Mouse (Mus musculus) gastrocnemius, adult 18-20 months (tissue): Measurements from ENCODE around the gene Ifna9. TPM values are rescaled to one million over a fixed set of nuclear protein-coding genes. Genes with fewer than 3 reads are reported as not detected.
"Not testable (repeated sequence)": the region's sequence is repeated elsewhere in the genome, so short reads cannot be mapped to it uniquely, and the experiment has no call there.

Source experiments
- DNase-seq: peaks from one replicate; pipeline ENCODE4 v3.0.0; 2021; ENCODE audit warnings: low spot score
- long read RNA-seq, 2 experiments: library from polyadenylated mRNA; stranded (forward); transcript quantifications; one replicate each; pipeline ENCODE4 v2.0.0; 2021
- total RNA-seq, 2 experiments: library from RNA; stranded (reverse); gene quantifications; 2 replicates each; pipeline ENCODE4 v1.2.3; 2021

Ifna9 gene
- not detected for total RNA-seq
- long read RNA-seq, experiment 1: 0 reads
- long read RNA-seq, experiment 2: 0 reads

DNA sequence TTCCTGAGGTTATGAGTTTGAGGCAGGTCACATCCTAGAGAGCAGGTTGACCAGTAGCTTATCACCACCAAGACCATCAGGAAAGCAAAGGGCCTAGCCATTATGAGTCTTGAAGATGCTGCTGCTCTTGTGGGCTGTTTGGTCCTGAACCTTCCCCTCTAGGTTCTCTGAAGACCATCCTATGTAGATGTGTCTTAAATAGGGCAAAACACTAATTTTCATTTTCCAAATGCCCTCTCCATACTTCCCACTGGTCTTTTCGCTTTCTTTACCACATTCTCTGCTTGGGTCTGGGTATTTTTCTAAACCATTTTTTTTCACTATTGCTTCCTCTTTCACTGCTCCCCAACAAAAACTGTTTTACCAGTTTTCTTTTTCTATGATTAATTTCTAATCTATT lies at the start of gene Ifna9:
Ifna9 (minus strand) TSS at position 101 of the 400 bp plus-strand sequence.
- no peak for DNase-seq

DNA sequence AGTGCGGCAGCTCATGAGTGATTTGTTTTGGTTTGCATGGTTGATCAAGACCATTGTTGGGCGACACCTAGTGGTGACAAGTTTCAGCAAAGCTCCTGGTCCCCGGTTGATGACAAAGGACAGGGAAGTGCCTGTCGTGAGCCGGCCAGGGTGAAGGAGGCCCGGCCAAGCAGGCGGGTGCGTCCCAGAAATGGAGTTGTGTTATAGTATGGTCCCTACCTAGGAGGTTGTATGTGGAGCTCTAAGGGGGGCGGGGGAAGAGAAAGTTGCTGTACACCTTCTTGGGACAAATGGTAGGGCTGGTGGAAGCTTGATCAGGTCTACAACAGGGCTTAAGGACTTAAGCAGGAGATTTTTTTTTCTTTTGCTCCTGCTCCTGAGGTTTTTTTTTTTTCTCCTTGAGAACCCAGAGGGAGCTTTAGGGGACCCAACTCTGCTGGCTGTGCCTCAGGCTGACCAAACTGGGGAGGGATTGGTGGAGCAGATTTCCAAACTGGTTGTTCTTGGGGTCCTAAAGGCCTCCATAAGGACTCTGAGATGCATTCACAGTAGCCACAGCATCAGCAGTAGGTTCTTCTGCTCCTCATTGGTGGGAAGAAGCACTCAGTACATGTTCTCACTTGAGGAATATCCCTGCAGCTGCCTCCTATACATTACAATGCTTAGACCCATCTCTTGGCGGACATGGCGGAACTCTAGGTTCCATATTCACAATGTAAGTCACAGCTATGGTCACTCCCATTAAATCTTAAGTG lies 49.1 kb upstream of the Ifna9 start:
- peak; percentile 94 for DNase-seq

DNA sequence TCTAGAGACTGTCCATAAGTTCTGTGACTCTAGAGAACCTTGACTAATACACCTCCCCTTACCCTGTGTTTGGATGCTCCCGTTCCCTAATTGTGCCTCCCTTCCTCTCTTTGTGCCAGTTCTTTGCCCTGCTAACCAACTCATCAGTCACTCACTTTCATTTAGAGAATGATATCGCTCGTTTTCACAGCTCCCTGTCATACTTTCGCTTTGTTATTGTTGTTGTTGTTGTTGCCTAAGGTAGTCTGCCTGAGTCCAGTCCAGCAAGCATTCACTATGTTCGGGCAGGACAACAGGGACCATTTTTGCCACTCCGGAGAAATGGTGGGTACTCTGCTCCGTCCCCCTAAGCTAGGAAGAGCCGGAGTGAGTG lies 48.5 kb upstream of the Ifna9 start:
- DNase-seq: no peak

DNA sequence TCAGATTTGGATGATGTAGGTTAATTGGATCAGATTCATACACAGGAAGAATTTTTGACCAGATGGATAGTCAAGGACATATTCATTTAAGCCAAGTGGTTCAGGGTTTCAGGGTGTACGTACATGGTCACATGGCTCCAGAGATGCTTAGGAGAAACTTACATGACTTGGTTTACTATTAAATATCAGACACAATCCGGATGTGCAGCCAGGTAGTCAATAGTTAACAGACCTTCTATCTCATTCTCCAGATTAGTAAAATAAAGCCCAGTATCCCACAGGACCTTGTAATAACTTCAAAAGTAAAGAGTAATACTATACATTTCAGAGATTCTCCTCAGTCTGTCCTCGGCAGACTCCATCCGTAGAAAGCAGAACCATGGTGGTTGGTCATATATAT lies 42.1 kb upstream of the Ifna9 start, which contains the start of gene C87499:
C87499 (minus strand) TSS at position 101 of the 400 bp plus-strand sequence.
- no peak for DNase-seq

DNA sequence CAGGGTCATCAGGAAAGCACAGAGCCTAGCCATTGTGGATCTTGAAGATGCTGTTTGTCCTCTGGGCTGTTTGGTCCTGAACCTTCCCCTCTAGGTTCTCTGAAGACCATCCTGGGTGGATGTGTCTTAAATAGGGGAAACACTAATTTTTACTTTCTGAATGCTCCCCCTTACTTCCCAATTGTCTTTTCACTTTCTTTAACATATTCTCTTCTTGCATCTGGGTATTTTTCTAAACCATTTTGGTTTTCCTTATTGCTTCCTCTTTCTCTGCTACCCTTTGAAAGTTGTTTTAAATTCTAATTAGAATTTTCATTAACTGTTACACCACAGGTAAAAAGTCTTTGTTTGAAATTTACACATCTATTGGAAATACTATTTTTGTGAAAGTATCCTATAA lies 11.1 kb upstream of the Ifna9 start, which contains the start of gene Ifna12:
Ifna12 (minus strand) TSS at position 101 of the 400 bp plus-strand sequence.
- DNase-seq: no peak

DNA sequence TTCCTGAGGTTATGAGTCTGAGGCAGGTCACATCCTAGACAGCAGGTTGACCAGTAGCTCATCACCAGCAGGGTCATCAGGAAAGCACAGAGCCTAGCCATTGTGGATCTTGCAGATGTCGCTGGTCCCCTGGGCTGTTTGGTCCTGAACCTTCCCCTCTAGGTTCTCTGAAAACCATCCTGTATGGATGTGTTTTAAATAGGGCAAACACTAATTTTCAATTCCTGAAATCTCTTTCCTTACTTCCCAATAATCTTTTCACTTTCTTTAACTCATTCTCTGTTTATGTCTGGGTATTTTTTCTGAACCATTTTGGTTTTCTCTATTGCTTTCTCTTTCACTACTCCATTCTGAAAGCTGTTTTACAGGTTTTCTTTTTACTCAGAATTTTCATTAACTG lies 20.5 kb downstream of the Ifna9 start, which contains the start of gene Ifna14:
Ifna14 (minus strand) TSS at position 101 of the 400 bp plus-strand sequence.
- DNase-seq: no peak

DNA sequence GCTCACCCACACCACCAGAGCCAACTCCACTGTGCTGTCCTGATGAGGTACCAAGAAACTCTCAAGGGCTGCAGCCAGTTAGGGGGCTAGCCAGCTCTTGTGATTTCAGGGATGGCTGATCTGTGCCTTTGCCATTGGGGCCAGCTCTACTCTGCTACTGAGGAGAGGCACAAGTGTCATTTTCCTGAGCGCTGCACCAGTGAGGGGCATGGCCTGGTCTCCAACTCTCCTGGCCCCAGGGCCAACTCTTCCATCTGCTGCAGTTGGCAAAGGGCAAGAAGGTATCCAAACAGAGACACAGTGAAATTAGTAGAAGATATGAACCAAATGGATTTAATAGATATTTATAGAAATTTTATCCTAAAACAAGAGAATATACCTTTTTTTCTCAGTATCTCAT lies 30.4 kb downstream of the Ifna9 start:
- DNase-seq: no peak

DNA sequence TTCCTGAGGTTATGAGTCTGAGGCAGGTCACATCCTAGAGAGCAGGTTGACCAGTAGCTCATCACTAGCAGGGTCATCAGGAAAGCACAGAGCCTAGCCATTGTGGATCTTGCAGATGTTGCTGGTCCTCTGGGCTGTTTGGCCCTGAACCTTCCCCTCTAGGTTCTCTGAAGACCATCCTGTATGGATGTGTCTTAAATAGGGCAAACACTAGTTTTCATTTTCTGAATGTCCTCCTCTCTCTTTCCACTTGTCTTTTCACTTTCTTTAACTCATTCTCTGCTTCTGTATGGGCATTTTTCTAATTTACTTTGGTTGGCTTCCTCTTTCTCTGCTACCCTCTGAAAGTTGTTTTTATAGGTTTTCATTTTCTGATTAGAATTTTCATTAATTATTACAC lies 34.0 kb downstream of the Ifna9 start, which contains the start of gene Ifna15:
Ifna15 (minus strand) TSS at position 101 of the 400 bp plus-strand sequence.
- not testable (repeated sequence) for DNase-seq

DNA sequence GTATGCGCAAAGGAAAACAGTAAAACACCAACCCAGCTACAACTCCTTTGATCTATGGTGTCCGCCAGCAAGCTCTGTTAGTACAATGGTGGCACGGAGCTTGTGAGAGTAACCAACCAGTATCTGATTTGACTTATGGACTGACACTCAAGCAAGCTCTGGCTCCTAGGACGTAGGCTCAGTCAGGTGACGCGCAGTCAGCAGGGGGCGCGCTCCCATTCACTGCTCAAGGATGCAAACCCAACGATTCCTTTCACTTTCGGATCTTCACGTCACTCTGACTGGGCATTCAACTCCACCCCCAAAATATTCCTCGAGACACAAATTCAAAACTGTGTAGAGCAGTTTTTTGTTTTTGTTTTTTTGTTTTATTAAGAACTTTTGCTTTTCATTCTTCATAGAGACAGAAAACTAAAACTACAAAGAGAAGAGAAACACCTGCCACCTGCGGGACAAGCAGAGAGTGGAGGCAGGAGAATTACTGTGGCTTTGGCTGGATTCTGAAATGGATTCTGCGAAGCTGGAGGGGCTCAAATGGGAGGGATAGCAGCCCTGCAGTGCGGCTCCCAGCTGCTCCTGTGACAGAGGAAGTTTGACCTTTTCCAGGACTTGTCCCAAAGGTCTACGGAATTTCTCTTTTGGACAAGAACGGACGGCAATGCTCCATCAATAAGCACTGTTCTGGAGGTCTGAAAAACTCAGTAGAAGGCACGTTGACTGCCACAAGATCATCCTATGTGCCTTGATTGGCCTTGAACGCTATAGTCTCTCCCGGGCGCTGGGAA lies 41.8 kb downstream of the Ifna9 start:
- peak; percentile 78 for DNase-seq

DNA sequence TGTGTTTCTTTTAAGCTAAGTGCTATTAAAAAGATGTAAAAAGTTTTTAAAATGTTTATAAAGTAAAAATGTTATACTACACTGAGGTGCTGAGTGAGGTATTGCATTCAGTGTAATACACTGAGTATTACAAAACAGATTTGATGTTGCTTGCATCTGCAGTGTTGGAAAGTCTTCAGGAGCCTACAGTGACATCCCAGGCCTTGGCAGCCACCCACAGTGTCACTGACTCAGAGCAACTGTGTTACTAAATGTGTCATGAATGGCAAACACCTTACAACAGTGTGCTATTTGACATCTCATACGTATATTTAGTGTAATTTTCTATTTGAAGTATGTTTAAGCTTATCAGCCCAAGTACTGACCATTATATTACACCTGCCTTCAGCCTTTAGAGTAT lies 44.2 kb downstream of the Ifna9 start:
- no peak for DNase-seq

DNA sequence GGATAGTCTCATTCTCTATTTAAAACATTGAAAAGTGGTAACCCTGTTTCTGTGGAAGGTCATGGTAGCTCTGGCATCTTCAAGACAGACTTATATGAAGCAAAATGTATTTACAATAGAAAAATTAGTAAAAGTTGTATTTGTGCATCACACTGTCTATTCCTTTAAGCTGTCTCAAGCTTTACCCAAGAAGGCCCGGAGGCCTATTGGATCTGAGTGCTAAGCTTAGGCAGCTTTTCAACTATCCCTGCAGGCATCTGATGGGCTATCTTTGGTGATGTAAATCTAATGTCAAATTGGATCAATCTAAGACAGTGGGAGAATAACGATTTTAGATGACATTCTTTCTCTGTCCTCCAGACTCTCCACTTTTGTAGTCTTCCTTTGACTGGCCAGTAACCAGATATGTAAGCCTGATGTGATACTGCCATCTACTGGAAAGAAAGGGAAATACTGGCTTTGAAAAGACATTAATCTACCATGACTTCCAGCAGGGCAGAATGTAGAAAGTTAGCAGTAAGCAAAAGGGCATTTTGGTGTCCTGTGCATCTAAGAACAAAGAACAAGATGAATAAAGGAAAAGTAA lies 48.4 kb downstream of the Ifna9 start:
- peak; percentile 54 for DNase-seq

Other genes starting within 250 kb of the Ifna9 start
- gene Hacd4, start 153.5 kb downstream of the Ifna9 start, total RNA-seq: under 1 TPM; 0.84 to 0.93 TPM
- not detected for gene Ifnb1, start 69.6 kb downstream of the Ifna9 start, total RNA-seq
- gene Ifna15, start 34.1 kb downstream of the Ifna9 start, total RNA-seq: not detected
- not detected for gene Ifna14, start 20.6 kb downstream of the Ifna9 start, total RNA-seq
- gene Ifna12, start 11.0 kb upstream of the Ifna9 start, total RNA-seq: not detected
- not detected for gene C87499, start 42.0 kb upstream of the Ifna9 start, total RNA-seq
- gene Ifna13, start 52.1 kb upstream of the Ifna9 start, total RNA-seq: not detected
- not detected for gene Ifna16, start 84.5 kb upstream of the Ifna9 start, total RNA-seq
- gene Ifna2, start 91.5 kb upstream of the Ifna9 start, total RNA-seq: not detected
- not detected for gene Ifnab, start 99.0 kb upstream of the Ifna9 start, total RNA-seq
- under 1 TPM in 1 of 2 experiments, not detected in 1; 0.21 TPM for gene Gm26566, start 129.4 kb upstream of the Ifna9 start, total RNA-seq
- gene Klhl9, start 130.1 kb upstream of the Ifna9 start, total RNA-seq: 10 to 100 TPM; 50.5 to 62.5 TPM
- gene Gm13271, start 162.5 kb upstream of the Ifna9 start, total RNA-seq: not detected
- gene Gm13283, start 167.7 kb upstream of the Ifna9 start, total RNA-seq: not detected
- gene Gm13290, start 181.4 kb upstream of the Ifna9 start, total RNA-seq: not detected
- not detected for gene Gm13289, start 184.5 kb upstream of the Ifna9 start, total RNA-seq
- not detected for gene Gm13272, start 187.5 kb upstream of the Ifna9 start, total RNA-seq
- not detected for gene Ifnz, start 189.7 kb upstream of the Ifna9 start, total RNA-seq
- gene Gm13276, start 193.3 kb upstream of the Ifna9 start, total RNA-seq: not detected
- gene Gm13277, start 196.2 kb upstream of the Ifna9 start, total RNA-seq: not detected
- not detected for gene Gm13278, start 199.2 kb upstream of the Ifna9 start, total RNA-seq
- gene Gm13275, start 202.1 kb upstream of the Ifna9 start, total RNA-seq: not detected
- not detected for gene Gm13279, start 205.0 kb upstream of the Ifna9 start, total RNA-seq
- not detected for gene Gm13285, start 207.3 kb upstream of the Ifna9 start, total RNA-seq
- not detected for gene Gm13287, start 210.9 kb upstream of the Ifna9 start, total RNA-seq
- gene Gm13288, start 213.1 kb upstream of the Ifna9 start, total RNA-seq: not detected
- not detected for gene Ifna7, start 223.8 kb upstream of the Ifna9 start, total RNA-seq
- not detected for gene Ifna11, start 227.6 kb upstream of the Ifna9 start, total RNA-seq
- not detected for gene Ifna6, start 235.0 kb upstream of the Ifna9 start, total RNA-seq
- gene Ifna5, start 243.1 kb upstream of the Ifna9 start, total RNA-seq: not detected
- gene Ifna4, start 249.5 kb upstream of the Ifna9 start, total RNA-seq: not detected